Comparison of ENCODE assay signal across 11 mouse cellular contexts in the genomic region with DNA sequence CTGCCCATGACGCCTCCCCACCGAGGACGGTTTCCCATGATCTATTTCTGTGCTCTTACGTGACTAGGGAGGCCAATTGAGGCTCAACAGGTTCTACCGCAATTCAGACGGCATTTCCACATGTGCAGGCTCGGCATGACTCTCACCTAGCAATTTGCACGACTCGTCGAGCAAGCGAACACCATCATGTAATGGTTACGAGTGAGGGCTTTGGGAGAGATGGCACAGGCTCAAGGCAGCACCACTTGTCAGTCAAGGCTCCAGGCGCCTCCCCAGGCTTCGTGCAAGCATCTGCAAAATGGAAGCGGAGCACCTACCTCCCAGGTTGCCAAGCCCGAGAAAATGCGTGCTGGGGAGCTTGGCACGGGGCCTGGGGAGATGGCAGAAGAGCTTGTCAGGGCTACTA. TPM values are rescaled to one million over a fixed set of nuclear protein-coding genes. Genes with fewer than 3 reads are reported as not detected.
DNase-seq lines count a peak whose midpoint lies in the region; ATAC-seq lines count a peak whose summit lies in the region.
"Had no signal": no experiment of that assay in that cellular context is flagged by ENCODE, and none has a peak within 500 bp of the region (broad histone marks: within the 10 kb centered on the region; RNA-seq: fewer than 3 reads in every experiment).

No protein-coding gene starts in this region.

- DNase-seq in heart, adult 18-20 months = peak; percentile 59 to 66
- DNase-seq in heart, adult 9 months (ENCODE audit: low spot score in 2 of 2) = no peak
- DNase-seq in gastrocnemius, postnatal 10 days = peak; percentile 58
- no peak for DNase-seq in adrenal gland, adult (ENCODE audit: inconsistent age in 2 of 2, low spot score in 1 of 2)
- DNase-seq in thymus, postnatal 14 days = no peak
- DNase-seq: thymus, postnatal 36 days had no signal

- peaks cover 94% of the 10 kb centered on the region for H3K36me3 ChIP-seq in megakaryocyte, embryonic 14.5 days (replicated peaks; ENCODE audit: low read length)
- no peaks in the 10 kb centered on the region for H3K36me3 ChIP-seq in stomach, embryonic 16.5 days (ENCODE audit: control insufficient read depth, insufficient read depth, low read length)

- WGBS in stomach, embryonic 16.5 days = 59% methylated on average over 18 of the region's 18 CpGs

- no peak overlapping the region for H3K9ac ChIP-seq in stomach, embryonic 16.5 days (ENCODE audit: low read length)

- H3K9me3 ChIP-seq in megakaryocyte, embryonic 14.5 days = no peaks in the 10 kb centered on the region
- H3K9me3 ChIP-seq in stomach, embryonic 16.5 days (replicated peaks; ENCODE audit: control insufficient read depth, low read length) = no peaks in the 10 kb centered on the region
- H3K9me3 ChIP-seq: limb, embryonic 13.5 days; neural tube, embryonic 13.5 days had no signal

- H3K4me3 ChIP-seq in megakaryocyte, embryonic 14.5 days (replicated peaks) = peak overlapping the region; percentile 81
- H3K4me3 ChIP-seq in stomach, embryonic 16.5 days (replicated peaks; ENCODE audit: low read length) = no peak overlapping the region
- H3K4me3 ChIP-seq: limb, embryonic 13.5 days; neural tube, embryonic 13.5 days had no signal

- peak overlapping the region; percentile 21; the same call in 1 of the 2 replicates for H3K27ac ChIP-seq in stomach, embryonic 16.5 days (ENCODE audit: low read length)

- ATAC-seq in megakaryocyte, adult 5-6 weeks (ENCODE audit: poor library complexity, severe bottlenecking) = no peak
- no peak for ATAC-seq in stomach, embryonic 16.5 days (ENCODE audit: insufficient read depth, low FRiP score)

- peaks cover 99% of the 10 kb centered on the region for H3K4me1 ChIP-seq in megakaryocyte, embryonic 14.5 days
- H3K4me1 ChIP-seq in stomach, embryonic 16.5 days (ENCODE audit: control insufficient read depth, insufficient read depth, low read length) = peaks cover 87% of the 10 kb centered on the region

- H3K4me2 ChIP-seq in stomach, embryonic 16.5 days (ENCODE audit: low read depth, low read length) = no peak overlapping the region; the same call in 1 of the 2 replicates
- H3K4me2 ChIP-seq: limb, embryonic 13.5 days; neural tube, embryonic 13.5 days had no signal

- no peaks in the 10 kb centered on the region for H3K27me3 ChIP-seq in megakaryocyte, embryonic 14.5 days (replicated peaks)
- H3K27me3 ChIP-seq in stomach, embryonic 16.5 days (ENCODE audit: control insufficient read depth, insufficient read depth, low read length) = no peaks in the 10 kb centered on the region
- H3K27me3 ChIP-seq: limb, embryonic 13.5 days; neural tube, embryonic 13.5 days had no signal

RNA-seq across cellular contexts. Expression of gene Hdac5, which starts 18.0 kb away (rescaled TPM):
- total RNA-seq in heart, adult 18-20 months (2021) = 100 to 1,000 TPM; 115 to 117 TPM
- polyA plus RNA-seq in megakaryocyte, embryonic 14.5 days (2012; ENCODE audit: insufficient read depth, low replicate concordance) = 384 and 644 TPM in 2 replicates
- 35.0 and 47.6 TPM in 2 replicates for total RNA-seq in megakaryocyte, adult 5-6 weeks (2015)
- 36.2 and 36.5 TPM in 2 replicates for total RNA-seq in megakaryocyte, adult 5-6 weeks (2017)
- 10 to 100 TPM; 68.5 to 86.9 TPM for total RNA-seq in gastrocnemius, postnatal 10 days (2021)
- 60.6 and 67.4 TPM in 2 replicates for polyA plus RNA-seq in stomach, embryonic 16.5 days (2015; fragmentation: Nextera tagmentation; extraction: Ambion mirVana)

RNA-seq across cellular contexts. Expression of gene G6pc3, which starts 22.5 kb away (rescaled TPM):
- 10 to 100 TPM; 54.5 to 56.6 TPM for total RNA-seq in heart, adult 18-20 months (2021)
- polyA plus RNA-seq in megakaryocyte, embryonic 14.5 days (2012; ENCODE audit: insufficient read depth, low replicate concordance) = 32.9 and 73.3 TPM in 2 replicates
- total RNA-seq in megakaryocyte, adult 5-6 weeks (2015) = 23.4 and 23.8 TPM in 2 replicates
- 14.7 and 19.1 TPM in 2 replicates for total RNA-seq in megakaryocyte, adult 5-6 weeks (2017)
- 10 to 100 TPM; 32.2 to 34.6 TPM for total RNA-seq in gastrocnemius, postnatal 10 days (2021)
- polyA plus RNA-seq in stomach, embryonic 16.5 days (2015; fragmentation: Nextera tagmentation; extraction: Ambion mirVana) = 28.0 and 28.7 TPM in 2 replicates

RNA-seq across cellular contexts. Expression of gene Lsm12, which starts 26.8 kb away (rescaled TPM):
- 10 to 100 TPM; 45.5 to 50.6 TPM for total RNA-seq in heart, adult 18-20 months (2021)
- polyA plus RNA-seq in megakaryocyte, embryonic 14.5 days (2012; ENCODE audit: insufficient read depth, low replicate concordance) = 36.7 and 120 TPM in 2 replicates
- total RNA-seq in megakaryocyte, adult 5-6 weeks (2015) = 81.3 and 83.9 TPM in 2 replicates
- total RNA-seq in megakaryocyte, adult 5-6 weeks (2017) = 43.0 and 46.5 TPM in 2 replicates
- total RNA-seq in gastrocnemius, postnatal 10 days (2021) = 10 to 100 TPM; 83.1 to 84.4 TPM
- 79.2 and 85.4 TPM in 2 replicates for polyA plus RNA-seq in stomach, embryonic 16.5 days (2015; fragmentation: Nextera tagmentation; extraction: Ambion mirVana)

RNA-seq across cellular contexts. Expression of gene BC030867, which starts 36.7 kb away (rescaled TPM):
- total RNA-seq in heart, adult 18-20 months (2021) = under 1 TPM; 0.22 to 0.28 TPM
- 2.6 and 4.2 TPM in 2 replicates for polyA plus RNA-seq in megakaryocyte, embryonic 14.5 days (2012; ENCODE audit: insufficient read depth, low replicate concordance)
- total RNA-seq in megakaryocyte, adult 5-6 weeks (2015) = 8.7 and 12.8 TPM in 2 replicates
- total RNA-seq in megakaryocyte, adult 5-6 weeks (2017) = 4.6 and 5.0 TPM in 2 replicates
- 1 to 10 TPM in 1 of 2 experiments, under 1 TPM in 1; 0.99 to 1.2 TPM for total RNA-seq in gastrocnemius, postnatal 10 days (2021)
- 10.8 and 12.4 TPM in 2 replicates for polyA plus RNA-seq in stomach, embryonic 16.5 days (2015; fragmentation: Nextera tagmentation; extraction: Ambion mirVana)

RNA-seq across cellular contexts. Expression of gene Tmem101, which starts 55.7 kb away (rescaled TPM):
- 10 to 100 TPM; 14.1 to 14.9 TPM for total RNA-seq in heart, adult 18-20 months (2021)
- 13.5 TPM in 1 of 2 replicates, not detected in the other for polyA plus RNA-seq in megakaryocyte, embryonic 14.5 days (2012; ENCODE audit: insufficient read depth, low replicate concordance)
- 7.9 and 8.4 TPM in 2 replicates for total RNA-seq in megakaryocyte, adult 5-6 weeks (2015)
- total RNA-seq in megakaryocyte, adult 5-6 weeks (2017) = 12.5 and 16.3 TPM in 2 replicates
- 10 to 100 TPM; 13.7 to 15.9 TPM for total RNA-seq in gastrocnemius, postnatal 10 days (2021)
- polyA plus RNA-seq in stomach, embryonic 16.5 days (2015; fragmentation: Nextera tagmentation; extraction: Ambion mirVana) = 27.9 and 29.0 TPM in 2 replicates

Comparison
In these comparisons a context has a peak if more than half of its experiments do, and no peak if none do; other contexts are left out.
1. DNase-seq: peak in heart, adult 18-20 months (2 of 2) and gastrocnemius, postnatal 10 days (single experiment); none in heart, adult 9 months (0 of 2), adrenal gland, adult (0 of 2) and thymus, postnatal 14 days (single experiment).